Mouse (Mus musculus): ENCODE results near the gene Pet100. TPM values are rescaled to one million over a fixed set of nuclear protein-coding genes. Genes with fewer than 3 reads are reported as not detected.

Pet100 gene
- total RNA-seq, 2 experiments from 2014 or later: 77.5 to 81.7 TPM

DNA sequence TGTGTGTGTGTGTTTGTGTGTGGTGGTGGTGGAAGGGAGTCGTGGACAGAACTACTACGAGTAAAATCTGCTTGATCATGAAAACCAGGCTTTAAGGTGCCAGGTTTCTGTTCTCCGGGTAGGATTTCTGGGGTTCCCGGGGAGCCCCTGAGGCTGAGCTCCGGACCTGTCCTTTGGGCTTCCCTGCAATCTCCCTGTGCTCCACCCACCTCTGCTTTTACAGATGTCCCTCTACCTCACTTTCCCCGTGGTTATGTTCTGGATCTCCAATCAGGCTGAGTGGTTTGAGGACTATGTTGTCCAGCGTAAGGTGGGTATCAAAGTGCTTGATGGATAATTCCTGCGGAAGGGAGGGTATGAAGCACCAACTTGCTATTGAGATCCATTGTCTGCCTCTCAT lies 771 bp downstream of the Pet100 start:
- intact Hi-C loops (cut with DNase I): loop anchor here (5.0 to 10.0 kb wide), 3 partner anchors 105 to 1055 kb away; partner anchors contain the start of genes Ctxn1, Pnpla6 and Snapc2
- DNase-seq: no peak

DNA sequence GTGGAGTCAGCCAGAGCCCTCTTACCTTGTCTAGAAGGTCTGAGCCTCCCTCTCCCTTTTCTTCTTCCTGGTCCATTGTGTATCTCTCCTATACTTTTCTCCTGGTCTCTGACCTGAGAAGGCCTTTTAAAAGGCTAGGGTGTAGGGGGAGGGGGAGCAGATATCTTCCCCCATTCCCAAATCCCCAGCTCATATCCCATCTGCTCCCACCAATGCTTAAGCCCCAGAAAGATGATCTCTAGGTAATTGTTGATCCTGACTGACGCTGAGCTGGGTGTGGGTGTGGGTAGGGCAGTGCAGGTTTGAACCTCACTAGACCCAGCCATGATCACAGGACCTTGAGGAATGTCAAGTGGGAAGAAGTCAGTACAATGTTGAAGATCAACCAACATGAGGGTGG lies 4.1 kb downstream of the Pet100 start, which contains the start of gene Pcp2:
TSS of gene Pcp2 (minus strand) at position 101 of the 400 bp plus-strand sequence.
- intact Hi-C loops (cut with DNase I): loop anchor here (10.0 kb wide), 1 partner anchor 629 kb away; the partner anchor contains the start of genes Ctxn1 and Snapc2
- DNase-seq: no peak

DNA sequence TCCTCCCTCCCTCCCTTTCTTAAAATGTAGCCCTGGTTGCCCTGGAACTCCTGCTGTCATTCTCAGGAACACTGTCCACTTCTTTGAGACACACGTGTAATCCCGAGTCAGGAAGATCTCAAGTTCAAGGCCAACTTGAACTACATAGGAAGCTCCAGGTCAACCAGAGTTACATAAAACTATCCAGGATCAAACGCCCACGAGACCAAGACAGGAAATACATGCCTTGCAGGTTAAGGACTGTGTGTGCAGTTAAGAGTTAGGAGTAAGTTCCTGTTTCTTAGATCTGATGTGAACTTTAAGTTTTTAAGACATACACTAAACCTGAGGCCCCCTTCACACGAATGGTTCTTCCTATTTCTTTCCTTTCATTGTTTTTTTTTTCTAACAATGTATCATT lies 5.6 kb downstream of the Pet100 start:
- intact Hi-C loops (cut with DNase I): loop anchor here (10.0 kb wide), 1 partner anchor 628 kb away; the partner anchor contains the start of genes Ctxn1 and Snapc2
- no peak for DNase-seq

DNA sequence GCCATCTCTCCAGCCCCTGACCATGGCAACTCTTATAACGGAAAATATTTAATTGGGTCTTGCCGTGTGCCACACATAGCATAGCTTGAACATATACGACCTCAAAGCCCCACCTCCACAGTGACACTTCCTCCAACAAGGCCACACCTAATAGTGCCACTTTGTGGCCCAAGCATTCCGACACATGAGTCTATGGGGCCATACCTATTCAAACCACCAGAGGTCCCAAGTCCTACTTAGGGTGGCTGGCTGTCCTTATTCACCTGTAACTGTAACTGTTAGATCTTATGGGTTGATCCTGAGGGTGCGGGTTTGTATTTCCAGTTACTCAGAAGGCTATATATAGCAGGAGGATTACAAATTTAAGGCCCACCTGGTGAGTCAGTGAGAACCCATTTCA lies 6.7 kb downstream of the Pet100 start:
- DNase-seq: no peak
- intact Hi-C loops (cut with DNase I): loop anchor here (10.0 kb wide), 1 partner anchor 627 kb away; the partner anchor contains the start of genes Ctxn1 and Snapc2

DNA sequence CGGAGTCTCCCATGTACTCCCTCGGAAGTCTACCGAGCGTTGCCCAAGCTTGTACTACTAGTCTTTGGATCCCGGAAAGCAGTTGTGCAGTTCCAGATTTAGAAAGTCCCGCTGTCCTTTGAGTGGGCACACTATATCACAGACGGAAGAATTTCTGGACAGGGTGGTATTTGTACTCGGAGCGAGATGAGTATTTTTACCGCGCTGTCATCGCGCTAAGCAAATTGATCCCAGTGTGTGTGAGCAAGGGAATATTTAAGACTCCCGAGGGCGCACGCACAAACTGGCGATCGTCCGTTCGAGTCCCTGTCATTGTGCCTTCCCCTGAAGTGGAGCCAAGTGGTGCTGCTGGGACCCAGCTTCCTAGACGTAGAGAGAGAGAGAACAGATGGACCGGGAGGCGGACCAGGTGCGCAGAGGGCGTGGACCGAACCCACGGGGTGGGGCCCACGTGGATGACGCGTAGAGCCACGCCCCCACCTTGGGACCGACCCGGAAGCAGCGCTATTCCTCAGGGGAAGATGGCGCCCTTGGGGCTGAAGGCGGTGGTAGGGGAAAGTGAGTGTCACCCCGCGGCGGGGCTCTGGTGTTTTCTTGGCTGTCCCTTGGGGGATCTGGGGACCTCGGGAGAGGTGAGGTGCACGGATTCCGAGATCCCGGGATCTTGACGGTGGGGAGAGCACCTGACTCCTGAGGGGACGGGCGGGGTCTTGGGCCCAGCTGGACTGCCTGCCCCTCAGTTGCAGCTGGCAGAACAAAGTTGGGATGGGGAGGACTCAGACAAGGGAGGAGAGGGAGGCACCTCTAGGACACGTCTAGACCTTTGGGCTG lies 9.5 kb downstream of the Pet100 start, which contains the start of gene Stxbp2:
TSS of gene Stxbp2 (plus strand) at position 309 of the 831 bp plus-strand sequence.
- intact Hi-C loops (cut with DNase I): no loop called here
- peak; percentile 39 to 50 for DNase-seq

DNA sequence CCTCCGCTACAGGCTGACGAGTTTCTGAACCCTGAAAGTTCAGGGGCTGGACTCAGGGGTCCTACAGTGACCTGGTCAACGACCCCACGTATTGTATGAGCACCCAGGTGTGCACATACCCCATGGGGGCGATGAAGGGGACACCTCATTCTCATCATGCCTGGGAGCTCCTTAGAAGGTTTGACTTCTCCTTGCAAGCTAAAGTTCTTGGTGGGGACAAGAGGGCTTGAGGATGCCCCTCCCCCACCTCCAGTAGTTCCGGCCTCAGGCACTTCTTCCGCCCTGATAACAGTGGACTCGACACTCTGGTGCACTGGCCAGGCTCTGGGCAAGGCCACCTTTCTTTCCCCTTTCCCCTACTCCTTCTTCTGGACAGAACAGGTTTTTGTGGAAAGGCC lies 10.1 kb downstream of the Pet100 start:
- no peak for DNase-seq
- intact Hi-C loops (cut with DNase I): no loop called here

DNA sequence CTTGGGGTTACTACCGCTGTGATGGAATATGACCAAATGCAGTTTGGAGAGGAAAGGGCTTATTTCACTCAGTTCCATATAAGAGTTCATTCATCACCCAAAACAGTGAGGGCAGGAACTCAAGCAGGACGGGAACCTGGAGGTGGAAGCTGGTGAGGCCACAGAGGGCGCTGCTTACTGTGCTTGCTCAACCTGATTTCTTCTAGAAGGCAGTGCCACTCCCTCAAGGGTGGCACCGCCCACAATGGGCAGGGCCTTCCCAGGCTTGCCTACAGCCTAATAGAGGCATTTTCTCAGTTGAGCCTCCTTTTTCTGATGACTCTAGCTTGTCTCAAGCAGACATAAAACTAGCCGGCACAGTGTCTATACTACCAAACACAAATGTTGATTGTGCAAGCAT lies 24.5 kb downstream of the Pet100 start:
- DNase-seq: peak in 1 of 2 experiments; percentile 30
- intact Hi-C loops (cut with DNase I): no loop called here

DNA sequence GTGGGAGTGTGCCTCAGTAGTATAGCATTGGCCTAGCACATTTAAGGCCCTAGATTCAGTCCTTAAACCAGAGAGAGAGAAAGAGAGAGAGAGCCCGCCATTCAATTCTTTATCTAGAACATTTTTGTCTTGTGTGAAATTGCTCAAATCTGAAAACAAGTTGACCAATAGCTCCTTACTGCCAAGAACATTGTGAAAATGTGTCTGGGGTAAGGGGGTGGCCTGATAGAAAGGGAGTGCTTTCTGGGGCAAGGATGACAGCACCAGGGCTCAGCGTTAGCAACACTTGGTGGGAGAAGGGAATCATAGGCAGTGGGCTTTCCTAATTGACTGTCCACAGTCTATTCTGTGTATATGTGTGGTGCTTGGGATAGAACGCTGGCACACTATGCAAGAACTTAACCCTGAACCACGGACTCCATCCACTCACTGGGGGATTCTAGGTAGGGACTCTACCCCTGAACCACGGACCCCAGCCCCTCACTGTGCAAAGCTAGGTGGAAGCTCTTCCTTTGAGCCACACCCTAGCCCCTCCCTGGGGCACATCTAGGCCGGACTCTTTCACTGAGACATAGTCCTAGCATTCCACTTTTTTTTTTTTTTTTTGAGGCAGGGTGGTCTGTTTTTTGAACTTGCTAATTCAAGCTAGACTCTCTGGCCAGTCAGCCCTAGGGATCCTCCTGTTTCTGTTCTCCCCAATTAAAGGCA lies 25.6 kb downstream of the Pet100 start:
- no peak for DNase-seq
- intact Hi-C loops (cut with DNase I): no loop called here

DNA sequence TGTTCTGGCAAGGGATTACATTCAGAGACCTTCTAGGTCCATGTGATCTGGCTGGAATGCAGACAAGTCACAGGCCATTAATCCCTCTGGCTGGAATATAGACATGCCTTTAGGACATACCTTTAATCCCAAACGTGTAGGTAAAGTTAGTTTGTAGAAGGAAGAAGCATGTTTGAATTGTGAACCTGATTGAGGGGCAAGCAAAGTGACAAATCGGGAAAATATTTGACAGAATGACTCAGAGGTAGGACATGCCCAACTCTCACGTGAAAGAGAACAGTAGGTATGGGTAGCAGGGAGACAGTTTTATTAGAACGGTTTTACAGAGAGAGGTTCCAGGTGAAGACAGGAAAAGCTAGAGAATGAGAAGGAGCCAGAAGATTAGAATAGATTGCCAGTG lies 26.2 kb downstream of the Pet100 start:
- no peak for DNase-seq
- intact Hi-C loops (cut with DNase I): no loop called here

DNA sequence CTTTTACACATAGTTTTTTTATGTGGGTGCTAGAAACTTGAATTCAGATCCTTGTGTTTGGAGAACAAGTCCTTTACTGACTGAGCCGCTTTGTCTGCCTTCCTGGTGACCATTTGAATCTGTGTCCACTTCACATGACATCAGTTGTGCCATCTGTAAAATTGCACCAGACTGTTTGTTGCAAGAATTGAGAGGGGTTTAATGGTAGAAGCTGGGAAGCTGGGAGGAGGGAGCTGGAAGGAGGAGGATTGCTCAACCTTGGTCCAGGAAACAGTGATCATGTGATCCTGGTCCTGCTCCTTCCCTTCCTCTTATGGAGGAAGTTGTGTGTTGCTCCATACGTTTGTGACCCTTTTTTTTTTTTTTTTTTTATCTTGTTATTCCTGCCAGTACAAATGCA lies 26.9 kb downstream of the Pet100 start:
- intact Hi-C loops (cut with DNase I): no loop called here
- no peak for DNase-seq

DNA sequence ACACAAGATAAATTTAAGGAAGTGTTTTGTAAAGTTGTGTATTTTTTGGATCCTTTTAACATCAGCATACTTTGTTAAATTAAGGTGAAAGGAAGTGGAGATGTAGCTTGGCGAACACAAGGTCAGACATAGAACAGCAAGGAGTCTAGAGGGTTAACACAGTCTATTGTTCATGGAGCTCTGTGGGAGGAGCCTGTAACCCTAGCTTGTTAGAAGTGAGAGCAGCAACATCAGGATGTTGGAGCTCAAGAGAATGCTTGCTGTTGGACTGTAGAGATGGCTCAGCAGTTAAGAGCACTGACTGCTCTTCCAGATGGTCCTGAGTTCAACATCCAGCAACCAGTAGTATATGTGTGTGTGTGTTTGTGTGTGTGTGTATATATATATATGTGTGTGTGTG lies 27.6 kb downstream of the Pet100 start:
- no peak for DNase-seq
- intact Hi-C loops (cut with DNase I): no loop called here

DNA sequence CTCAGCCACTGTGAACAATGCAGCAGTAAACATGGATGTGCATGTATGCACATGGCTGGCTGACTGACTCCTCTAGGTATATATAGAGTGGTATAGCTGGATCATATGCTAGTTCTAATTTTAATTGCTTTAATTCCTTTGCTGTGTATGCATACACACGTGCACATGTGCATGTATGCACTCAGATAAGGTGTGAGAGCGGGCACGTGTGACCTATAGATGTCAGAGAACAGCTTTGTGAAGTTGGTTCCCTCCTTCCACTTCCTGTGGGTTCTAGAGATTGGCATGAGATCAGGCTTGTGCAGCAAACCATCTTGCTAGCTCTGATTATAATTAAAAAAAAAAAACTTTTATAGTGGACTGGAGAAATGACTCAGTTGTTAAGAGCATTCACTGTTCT lies 31.5 kb downstream of the Pet100 start:
- intact Hi-C loops (cut with DNase I): no loop called here
- no peak for DNase-seq

DNA sequence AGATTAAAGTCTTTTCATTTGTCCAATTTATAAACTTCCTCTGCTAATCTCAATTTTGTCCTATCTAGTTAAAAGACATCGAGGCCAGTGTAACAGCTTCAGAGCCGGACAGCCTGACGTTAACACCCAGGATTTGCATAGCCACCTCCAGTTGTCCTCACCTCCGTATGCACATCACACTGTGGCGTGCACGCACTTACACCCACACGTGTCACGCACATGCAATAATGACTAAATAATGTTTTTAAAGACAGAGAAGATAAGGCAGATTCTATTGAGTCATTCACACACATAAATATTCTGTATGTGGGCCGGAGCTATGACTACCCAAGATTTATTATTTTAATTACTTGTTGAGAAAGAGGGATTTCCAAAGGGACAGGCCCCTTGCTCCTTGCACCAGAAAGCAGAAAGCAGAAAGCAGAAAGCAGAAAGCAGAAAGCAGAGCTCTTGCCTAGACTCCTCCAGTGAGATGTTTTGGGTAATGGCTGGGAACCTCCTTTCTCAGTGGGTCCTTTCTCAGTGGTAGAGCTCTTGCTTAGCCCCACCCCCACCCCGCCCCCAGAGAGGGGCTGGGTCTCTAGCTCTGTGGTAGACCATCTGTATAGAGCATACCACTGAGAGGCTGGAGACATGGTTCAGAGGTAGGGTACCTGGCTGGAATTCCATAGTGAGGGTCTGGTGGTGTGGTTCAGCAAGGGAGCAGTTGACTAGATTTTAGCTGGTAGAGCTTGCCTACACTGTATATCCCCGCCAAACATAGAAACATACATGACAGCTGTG lies 33.6 kb downstream of the Pet100 start:
- intact Hi-C loops (cut with DNase I): no loop called here
- DNase-seq: no peak

DNA sequence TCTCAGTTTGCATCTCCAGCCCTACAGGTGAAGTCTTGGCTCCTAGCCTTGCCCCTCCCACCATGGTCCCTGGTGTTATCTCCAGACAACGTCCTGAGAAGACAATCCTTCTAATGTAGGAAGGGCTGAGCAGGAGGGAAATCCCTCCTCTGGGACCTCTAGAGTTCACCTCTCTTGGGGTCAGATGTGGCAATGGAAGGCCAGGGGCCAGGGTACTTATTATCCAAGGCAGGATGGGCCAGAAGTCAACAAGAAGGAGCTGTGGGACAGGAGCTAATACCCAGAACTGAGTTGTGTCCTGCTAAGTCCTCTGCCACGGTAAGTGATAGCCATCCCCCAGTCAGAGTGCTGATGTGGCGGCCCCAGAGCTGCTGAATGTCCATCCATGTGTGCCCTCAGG lies 34.2 kb downstream of the Pet100 start, which contains the start of gene Retn:
TSS of gene Retn (plus strand) at position 245 of the 400 bp plus-strand sequence.
- DNase-seq: no peak
- intact Hi-C loops (cut with DNase I): no loop called here

DNA sequence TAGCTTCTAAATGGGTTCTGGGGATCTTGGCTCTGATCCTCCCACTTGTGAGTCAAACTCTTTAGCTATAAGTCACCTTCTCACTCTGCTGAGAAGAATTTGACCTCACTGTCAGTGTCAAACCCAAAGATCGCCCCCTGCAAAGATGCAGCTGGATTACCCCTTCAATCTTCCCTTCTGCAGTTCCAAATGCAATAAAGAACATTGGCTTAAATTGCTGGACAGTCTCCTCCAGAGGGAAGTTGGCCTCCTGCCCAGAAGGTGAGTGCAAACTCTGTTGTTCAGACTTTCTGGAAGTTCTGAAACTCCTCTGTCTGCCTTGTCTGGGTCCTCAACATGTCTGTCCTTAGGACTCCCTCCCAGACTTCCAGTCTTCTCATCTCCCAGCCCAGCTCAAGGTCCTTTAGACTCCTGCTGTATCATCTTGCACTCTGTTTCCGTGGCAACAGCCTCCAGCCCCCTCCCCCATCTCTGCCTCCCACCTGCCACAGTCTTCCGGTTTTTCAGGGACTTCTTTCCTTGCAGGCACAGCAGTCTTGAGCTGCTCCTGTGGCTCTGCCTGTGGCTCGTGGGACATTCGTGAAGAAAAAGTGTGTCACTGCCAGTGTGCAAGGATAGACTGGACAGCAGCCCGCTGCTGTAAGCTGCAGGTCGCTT lies 35.5 kb downstream of the Pet100 start:
- no peak for DNase-seq
- intact Hi-C loops (cut with DNase I): no loop called here

DNA sequence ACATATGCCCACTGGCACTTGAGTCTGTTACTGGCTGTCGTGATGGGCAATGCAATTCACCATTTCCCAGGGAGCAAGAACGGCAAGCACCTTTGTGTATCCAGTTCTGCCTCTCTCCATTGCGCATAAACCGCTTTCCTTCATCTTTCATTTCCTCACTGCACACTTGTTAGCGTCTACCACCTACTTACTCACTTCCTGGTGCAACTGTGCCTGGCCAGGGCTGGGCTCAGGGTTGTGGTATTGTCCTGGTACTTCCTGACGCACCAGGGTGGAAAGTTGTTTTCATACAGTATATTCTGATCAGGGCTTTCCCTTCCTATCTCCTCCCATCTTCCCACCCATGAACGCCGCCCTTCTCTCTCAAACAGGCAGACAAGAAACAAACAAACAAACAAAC lies 39.5 kb downstream of the Pet100 start:
- DNase-seq: no peak
- intact Hi-C loops (cut with DNase I): no loop called here

DNA sequence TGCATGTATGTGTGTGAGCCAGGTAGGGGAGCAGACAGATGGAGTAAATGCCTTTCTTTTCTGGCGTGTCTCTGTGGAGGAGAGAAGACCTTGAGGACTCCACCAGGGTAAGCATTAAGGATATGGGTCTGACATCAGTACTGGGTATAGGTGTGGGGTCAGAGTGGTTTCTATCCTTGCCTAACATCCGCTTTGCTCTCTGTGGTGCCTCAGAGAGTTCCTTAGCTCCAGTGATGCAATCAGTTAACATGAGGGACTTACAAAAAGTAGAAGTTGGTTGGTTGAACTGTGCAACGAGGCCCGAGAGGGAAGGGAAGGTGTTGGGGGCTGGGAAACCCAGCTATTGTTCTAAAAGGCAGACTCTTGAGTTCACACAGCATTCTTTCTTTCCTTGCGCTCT lies 43.1 kb downstream of the Pet100 start:
- no peak for DNase-seq
- intact Hi-C loops (cut with DNase I): no loop called here

DNA sequence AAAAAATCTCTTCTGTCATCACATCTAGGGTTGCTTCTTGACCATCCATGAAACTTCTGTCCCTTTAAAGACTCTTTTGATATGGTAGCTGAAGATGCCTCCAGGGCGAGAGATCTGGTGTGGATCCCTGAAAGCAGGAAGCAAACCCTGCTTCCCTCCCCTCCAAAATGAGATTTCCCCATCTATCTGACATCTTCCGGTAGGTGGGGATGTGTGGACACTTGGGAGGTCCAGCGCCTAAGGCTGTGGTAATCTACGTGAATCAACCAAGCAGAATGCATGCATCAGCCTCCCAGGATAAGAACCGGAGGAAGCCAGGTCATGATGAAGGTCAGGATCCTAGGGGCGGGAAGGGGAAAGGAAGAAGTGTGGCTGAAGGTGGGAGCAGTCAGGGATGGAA lies 44.2 kb downstream of the Pet100 start, which contains the start of gene Mcemp1:
TSS of gene Mcemp1 (plus strand) at position 248 of the 400 bp plus-strand sequence.
- intact Hi-C loops (cut with DNase I): no loop called here
- DNase-seq: no peak

DNA sequence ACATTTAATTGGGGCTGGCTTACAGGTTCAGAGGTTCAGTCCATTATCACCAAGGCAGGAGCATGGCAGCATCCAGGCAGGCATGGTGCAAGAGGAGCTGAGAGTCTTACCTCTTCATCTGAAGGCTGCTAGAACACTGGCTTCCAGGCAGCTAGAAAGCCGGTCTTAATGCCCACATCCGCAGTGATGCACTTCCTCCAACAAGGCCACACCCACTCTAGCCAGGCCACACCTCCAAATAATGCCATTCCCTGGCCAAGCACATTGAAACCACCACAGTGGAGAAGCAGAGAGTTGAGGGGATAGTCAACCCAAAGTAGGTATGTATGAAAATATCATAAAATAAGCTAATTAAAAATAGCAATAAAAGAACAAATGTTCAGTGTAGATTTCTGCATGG lies 49.0 kb downstream of the Pet100 start:
- no peak for DNase-seq
- intact Hi-C loops (cut with DNase I): loop anchor here (10.0 kb wide), 2 partner anchors 206 to 316 kb away; partner anchors contain the start of genes A430078G23Rik and Pex11g

DNA sequence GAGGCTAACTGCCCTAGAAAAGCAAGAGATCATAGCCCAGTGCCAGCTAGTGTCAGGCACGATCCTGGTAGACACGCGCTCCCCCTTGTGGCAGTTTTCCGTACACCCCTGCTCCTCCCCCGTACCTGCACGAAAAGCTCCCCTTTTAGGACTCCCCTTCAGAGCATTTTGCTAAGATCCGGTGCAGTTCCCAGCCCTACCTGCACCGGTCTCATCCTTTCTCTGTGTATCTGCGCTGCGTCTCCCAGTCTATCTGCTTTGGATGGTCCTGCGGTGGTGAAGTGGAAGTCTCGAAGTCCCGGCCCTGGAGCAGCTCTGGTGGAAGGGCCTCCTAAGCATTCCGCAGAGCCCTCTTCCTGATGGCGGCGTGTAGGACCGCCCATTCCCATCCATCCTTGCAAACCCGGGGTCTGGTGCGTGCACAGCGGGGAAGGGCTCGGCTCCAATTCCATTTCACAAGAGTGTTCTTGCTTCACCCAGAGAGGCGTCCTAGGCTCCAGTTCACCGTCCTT lies 50.7 kb downstream of the Pet100 start, which contains the start of gene Fcor:
TSS of gene Fcor (minus strand) at position 383 of the 512 bp plus-strand sequence.
- intact Hi-C loops (cut with DNase I): loop anchor here (1.0 to 10.0 kb wide), 3 partner anchors 113 to 317 kb away; partner anchors contain the start of genes A430078G23Rik and Pex11g
- peak; percentile 85 to 86 for DNase-seq

All from heart, postnatal 36 days (tissue).